Mouse (Mus musculus): ENCODE data around the gene Ott. TPM values are rescaled to one million over a fixed set of nuclear protein-coding genes. Genes with fewer than 3 reads are reported as not detected.

The Ott gene
- polyA plus RNA-seq (2012; rRNA removed; ENCODE audit: low replicate concordance): not detected in 2 replicates

DNA sequence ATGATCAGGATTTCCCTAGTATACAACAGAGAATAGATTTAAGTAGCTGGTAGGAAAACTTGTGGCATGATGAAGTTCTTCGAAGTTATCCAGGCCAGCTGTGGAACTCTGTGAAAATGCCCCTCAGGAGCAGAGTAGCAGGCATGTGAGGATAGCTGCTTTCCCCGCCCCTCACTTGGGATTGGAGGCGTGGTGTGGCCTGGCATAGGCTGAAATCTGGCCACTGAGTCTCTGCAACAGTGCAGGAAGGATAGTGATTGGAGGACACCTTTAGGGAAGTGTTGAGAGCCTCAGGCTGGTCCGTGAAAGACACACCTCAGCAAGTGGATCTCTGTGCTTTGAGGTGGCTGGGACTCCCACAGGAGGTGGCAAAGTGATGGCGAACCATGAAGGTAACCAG, at the start of gene Ott:
TSS of gene Ott (plus strand) at position 301 of the 400 bp plus-strand sequence.

Other genes with a start within 250 kb of the Ott start
- gene Luzp4, start 216.6 kb upstream of the Ott start, polyA plus RNA-seq (2012; rRNA removed; ENCODE audit: low replicate concordance): not detected in 2 replicates
- not detected in 2 replicates for gene Gm15093, start 198.1 kb downstream of the Ott start, polyA plus RNA-seq (2012; rRNA removed; ENCODE audit: low replicate concordance)

All from mammary gland, adult 2 months (tissue).